Mouse (Mus musculus): ENCODE results near the gene Arhgap32. TPM values are rescaled to one million over a fixed set of nuclear protein-coding genes. Genes with fewer than 3 reads are reported as not detected.
A peak's percentile ranks its signal among the peaks of the same experiment; 100 is the strongest.

Arhgap32 gene
- polyA plus RNA-seq, 1 experiment from 2014 or later: 8.8 TPM

DNA sequence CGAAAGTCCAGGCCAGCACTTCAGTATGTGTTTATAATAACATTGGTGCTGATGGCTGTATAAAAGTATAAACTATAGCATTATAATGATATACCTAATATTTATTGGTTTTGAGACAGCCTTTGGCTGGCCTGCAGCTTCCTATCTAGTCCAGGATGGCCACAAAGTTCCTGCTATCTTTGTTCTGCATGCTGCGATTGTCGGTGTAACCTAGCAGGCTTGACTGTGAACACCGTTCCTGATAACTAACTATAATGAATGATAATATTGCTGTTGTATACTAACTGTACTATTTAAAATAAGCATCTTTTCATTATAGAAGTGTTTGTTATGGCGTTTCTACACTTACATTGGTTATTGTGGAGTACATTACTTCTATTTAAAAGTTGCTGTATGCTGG, 124.5 kb downstream of the Arhgap32 start:
- DNase-seq (ENCODE audit: low spot score): no peak
- Histone ChIP-seq H3K9me3 (ENCODE audit: control insufficient read depth, low read length) (no peaks in the 10 kb centered on the region), H3K4me1 (replicated peaks; ENCODE audit: control insufficient read depth, insufficient read depth) (no peaks in the 10 kb centered on the region)

DNA sequence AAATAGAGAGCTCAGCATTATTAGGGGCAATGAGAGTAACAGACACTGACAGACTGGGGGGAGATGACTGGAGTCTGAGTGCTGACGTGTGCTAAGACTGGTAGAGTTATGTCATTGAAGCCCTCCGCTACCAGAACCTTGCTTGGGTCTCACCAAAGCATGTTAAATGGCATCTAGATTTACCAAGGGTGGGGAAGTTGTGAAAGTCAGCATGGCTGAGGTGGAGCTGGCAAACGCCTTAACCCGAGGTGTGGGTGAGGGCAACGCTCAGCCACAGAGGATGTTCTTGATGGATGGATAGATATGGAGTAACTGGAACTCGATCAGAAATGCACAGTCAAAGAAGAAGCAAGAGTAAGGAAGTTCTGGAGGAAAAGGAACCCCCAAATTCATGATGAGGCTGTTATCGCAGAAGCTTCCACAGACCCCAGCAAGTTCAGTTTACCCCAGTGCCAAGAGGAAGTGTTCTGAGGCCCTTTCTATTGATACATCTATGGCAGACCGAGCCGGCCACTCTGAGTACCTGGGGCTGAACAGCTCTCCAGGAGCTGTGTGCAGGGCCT, 125.8 kb downstream of the Arhgap32 start:
- Histone ChIP-seq H3K9ac (ENCODE audit: low read length) (no peak overlapping the region), H3K36me3 (ENCODE audit: control insufficient read depth, insufficient read depth, low read length) (peaks cover 2% of the 10 kb centered on the region; the same call in 1 of the 2 replicates), H3K4me3 (ENCODE audit: low read depth, low read length) (no peak overlapping the region), H3K4me1 (replicated peaks; ENCODE audit: control insufficient read depth, insufficient read depth) (no peaks in the 10 kb centered on the region), H3K27ac (replicated peaks) (peak overlapping the region; percentile 64), H3K27me3 (ENCODE audit: control insufficient read depth, insufficient read depth, low read length) (no peaks in the 10 kb centered on the region), H3K4me2 (replicated peaks; ENCODE audit: low read depth) (no peak overlapping the region), H3K9me3 (ENCODE audit: control insufficient read depth, low read length) (no peaks in the 10 kb centered on the region)
- DNase-seq (ENCODE audit: low spot score): no peak
- no peak for ATAC-seq (ENCODE audit: low FRiP score, low TSS enrichment)
- TF ChIP-seq EP300 (optimal IDR thresholded peaks at IDR 0.05): no peak
- no peak for TF ChIP-seq CTCF (IDR thresholded peaks at IDR 0.05; ENCODE audit: low read depth)
- 69% methylated on average over 9 of the region's 9 CpGs for WGBS

More for the DNA sequence above, 124.5 kb downstream of the Arhgap32 start:
- ATAC-seq (ENCODE audit: low FRiP score, low TSS enrichment): no peak
- Histone ChIP-seq H3K27ac (replicated peaks) (no peak overlapping the region), H3K27me3 (ENCODE audit: control insufficient read depth, insufficient read depth, low read length) (no peaks in the 10 kb centered on the region), H3K4me3 (ENCODE audit: low read depth, low read length) (no peak overlapping the region), H3K9ac (ENCODE audit: low read length) (no peak overlapping the region), H3K36me3 (ENCODE audit: control insufficient read depth, insufficient read depth, low read length) (no peaks in the 10 kb centered on the region), H3K4me2 (replicated peaks; ENCODE audit: low read depth) (no peak overlapping the region)
- TF ChIP-seq EP300 (optimal IDR thresholded peaks at IDR 0.05) (no peak), CTCF (IDR thresholded peaks at IDR 0.05; ENCODE audit: low read depth) (no peak)
- WGBS: 87% methylated on average over 5 of the region's 5 CpGs

DNA sequence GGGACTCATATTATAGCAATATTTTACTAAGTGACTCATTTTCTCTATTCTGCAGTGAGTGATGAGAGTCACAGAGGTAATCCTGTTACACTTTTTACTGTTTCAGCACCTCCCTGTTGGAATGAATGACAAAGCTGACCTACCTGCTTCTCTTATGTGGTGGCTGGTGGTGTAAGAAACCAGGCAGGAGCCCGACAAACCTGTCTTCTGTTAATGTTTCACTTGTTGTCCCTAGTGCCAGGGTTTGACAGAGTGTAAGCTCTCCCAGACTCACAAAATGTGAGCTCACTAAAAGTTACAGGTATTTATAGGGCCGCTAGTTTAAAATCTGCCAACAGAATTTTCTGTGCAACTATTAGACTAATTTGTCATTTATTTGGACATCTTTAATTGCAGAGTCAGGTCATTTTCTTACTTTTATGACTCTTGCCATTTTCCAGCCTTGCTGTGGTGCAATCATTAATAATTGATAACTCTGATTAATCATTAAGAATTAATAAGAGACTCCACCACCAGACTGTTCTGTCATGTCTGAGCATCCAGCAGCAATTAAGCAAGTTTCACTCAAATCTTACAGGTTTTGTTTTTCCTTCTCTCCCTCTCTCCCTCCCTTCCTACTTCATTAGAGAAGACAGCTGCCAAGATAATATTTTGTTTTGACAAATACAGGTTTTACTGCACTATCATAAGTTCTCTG, 127.1 kb downstream of the Arhgap32 start:
- no peaks in the 10 kb centered on the region for H3K4me1 ChIP-seq (replicated peaks; ENCODE audit: control insufficient read depth, insufficient read depth)
- peak; percentile 59 for DNase-seq (ENCODE audit: low spot score)
- no peak overlapping the region for H3K27ac ChIP-seq (replicated peaks)
- H3K27me3 ChIP-seq (ENCODE audit: control insufficient read depth, insufficient read depth, low read length): no peaks in the 10 kb centered on the region
- H3K4me2 ChIP-seq (replicated peaks; ENCODE audit: low read depth): no peak overlapping the region
- peak; percentile 74 for ATAC-seq (ENCODE audit: low FRiP score, low TSS enrichment)
- H3K4me3 ChIP-seq (ENCODE audit: low read depth, low read length): no peak overlapping the region
- 42% methylated on average over 2 of the region's 2 CpGs for WGBS
- TF ChIP-seq EP300 (optimal IDR thresholded peaks at IDR 0.05): peak; percentile 20
- TF ChIP-seq CTCF (IDR thresholded peaks at IDR 0.05; ENCODE audit: low read depth): no peak
- H3K9ac ChIP-seq (ENCODE audit: low read length): no peak overlapping the region
- peaks cover 6% of the 10 kb centered on the region; the same call in 1 of the 2 replicates for H3K36me3 ChIP-seq (ENCODE audit: control insufficient read depth, insufficient read depth, low read length)
- H3K9me3 ChIP-seq (ENCODE audit: control insufficient read depth, low read length): no peaks in the 10 kb centered on the region

DNA sequence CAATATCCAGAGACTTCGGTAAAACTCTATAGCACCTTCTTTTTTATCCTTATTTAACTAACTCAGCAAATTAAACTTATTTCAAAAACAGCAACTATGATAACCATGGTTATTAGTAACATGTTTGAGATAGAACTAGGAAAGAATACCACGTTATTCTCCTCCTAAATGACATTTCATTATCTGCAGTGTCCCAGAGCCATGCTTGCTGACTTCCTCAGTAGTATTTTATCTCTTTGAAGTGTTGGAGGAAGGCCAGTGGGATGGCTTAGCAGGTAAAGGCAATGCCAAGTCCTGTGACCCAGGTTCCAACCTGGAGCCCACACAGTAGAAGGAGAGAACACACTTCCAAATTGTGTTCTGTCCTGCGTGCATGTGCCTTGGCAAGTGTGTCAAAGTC, 129.3 kb downstream of the Arhgap32 start:
- no peak for TF ChIP-seq CTCF (IDR thresholded peaks at IDR 0.05; ENCODE audit: low read depth)
- no peak for TF ChIP-seq EP300 (optimal IDR thresholded peaks at IDR 0.05)
- H3K4me1 ChIP-seq (replicated peaks; ENCODE audit: control insufficient read depth, insufficient read depth): no peaks in the 10 kb centered on the region
- 84% methylated on average over 3 of the region's 3 CpGs for WGBS
- H3K36me3 ChIP-seq (ENCODE audit: control insufficient read depth, insufficient read depth, low read length): peaks cover 12% of the 10 kb centered on the region; the same call in 1 of the 2 replicates
- no peak overlapping the region for H3K4me2 ChIP-seq (replicated peaks; ENCODE audit: low read depth)
- DNase-seq (ENCODE audit: low spot score) (no peak), ATAC-seq (ENCODE audit: low FRiP score, low TSS enrichment) (no peak)
- H3K27ac ChIP-seq (replicated peaks): no peak overlapping the region
- H3K9me3 ChIP-seq (ENCODE audit: control insufficient read depth, low read length): no peaks in the 10 kb centered on the region
- H3K9ac ChIP-seq (ENCODE audit: low read length): no peak overlapping the region
- H3K4me3 ChIP-seq (ENCODE audit: low read depth, low read length): no peak overlapping the region
- no peaks in the 10 kb centered on the region for H3K27me3 ChIP-seq (ENCODE audit: control insufficient read depth, insufficient read depth, low read length)

DNA sequence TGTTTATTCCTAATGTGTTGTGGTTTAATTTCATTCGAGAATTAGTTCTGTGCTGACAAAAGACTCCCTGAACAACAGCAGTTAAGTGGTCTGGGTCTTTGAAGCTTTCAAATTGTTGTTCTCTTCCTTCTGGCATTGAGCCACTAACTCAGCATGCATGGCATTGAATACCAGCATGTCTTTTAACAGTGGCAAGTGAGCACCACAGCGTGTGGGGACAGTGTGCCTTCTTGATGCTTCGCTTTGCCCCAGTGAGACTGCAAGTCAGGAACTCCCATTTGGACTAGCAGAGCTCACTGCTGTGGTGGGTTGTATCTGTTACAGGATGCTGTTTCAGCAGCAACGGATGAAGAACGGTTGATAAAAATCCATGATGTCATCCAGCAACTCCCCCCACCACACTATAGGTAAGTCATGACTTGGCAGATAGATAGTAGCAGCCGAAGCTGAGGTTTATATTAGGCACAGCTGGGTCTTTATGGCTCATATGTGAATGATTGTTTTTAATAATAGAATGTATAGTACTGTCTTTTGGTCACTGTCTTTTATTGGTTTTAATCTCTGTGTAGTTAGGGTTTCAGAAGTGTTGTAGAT, 130.3 kb downstream of the Arhgap32 start:
- H3K9ac ChIP-seq (ENCODE audit: low read length): no peak overlapping the region
- H3K4me3 ChIP-seq (ENCODE audit: low read depth, low read length): no peak overlapping the region
- peaks cover 17% of the 10 kb centered on the region; the same call in 1 of the 2 replicates for H3K36me3 ChIP-seq (ENCODE audit: control insufficient read depth, insufficient read depth, low read length)
- no peak overlapping the region for H3K27ac ChIP-seq (replicated peaks)
- H3K4me2 ChIP-seq (replicated peaks; ENCODE audit: low read depth): no peak overlapping the region
- no peak for DNase-seq (ENCODE audit: low spot score)
- TF ChIP-seq EP300 (optimal IDR thresholded peaks at IDR 0.05): no peak
- TF ChIP-seq CTCF (IDR thresholded peaks at IDR 0.05; ENCODE audit: low read depth): no peak
- no peaks in the 10 kb centered on the region for H3K4me1 ChIP-seq (replicated peaks; ENCODE audit: control insufficient read depth, insufficient read depth)
- ATAC-seq (ENCODE audit: low FRiP score, low TSS enrichment): no peak
- H3K9me3 ChIP-seq (ENCODE audit: control insufficient read depth, low read length): no peaks in the 10 kb centered on the region
- WGBS: 60% methylated on average over 6 of the region's 6 CpGs
- no peaks in the 10 kb centered on the region for H3K27me3 ChIP-seq (ENCODE audit: control insufficient read depth, insufficient read depth, low read length)

DNA sequence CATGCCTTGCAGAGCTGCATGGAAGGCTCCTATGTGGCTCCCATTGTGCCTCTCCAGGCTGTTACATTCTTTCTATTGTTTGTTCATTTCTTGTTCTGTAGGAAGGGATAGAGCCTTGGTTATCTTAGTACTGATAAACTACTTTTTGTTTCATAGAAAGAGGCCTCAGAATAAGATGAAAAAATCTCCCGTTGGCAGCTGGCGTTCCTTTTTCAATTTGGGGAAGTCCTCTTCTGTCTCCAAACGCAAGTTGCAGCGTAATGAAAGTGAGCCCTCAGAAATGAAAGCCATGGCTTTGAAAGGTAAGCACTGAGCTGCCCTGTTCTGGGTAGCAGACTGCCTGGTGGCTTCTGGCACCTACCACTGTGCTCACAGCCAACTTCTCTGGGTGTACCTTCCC, 134.6 kb downstream of the Arhgap32 start:
- no peak overlapping the region for H3K4me3 ChIP-seq (ENCODE audit: low read depth, low read length)
- no peak for DNase-seq (ENCODE audit: low spot score)
- no peaks in the 10 kb centered on the region for H3K9me3 ChIP-seq (ENCODE audit: control insufficient read depth, low read length)
- peaks cover 19% of the 10 kb centered on the region; the same call in 1 of the 2 replicates for H3K36me3 ChIP-seq (ENCODE audit: control insufficient read depth, insufficient read depth, low read length)
- no peaks in the 10 kb centered on the region for H3K27me3 ChIP-seq (ENCODE audit: control insufficient read depth, insufficient read depth, low read length)
- ATAC-seq (ENCODE audit: low FRiP score, low TSS enrichment): no peak
- H3K9ac ChIP-seq (ENCODE audit: low read length): no peak overlapping the region
- TF ChIP-seq EP300 (optimal IDR thresholded peaks at IDR 0.05) (no peak), CTCF (IDR thresholded peaks at IDR 0.05; ENCODE audit: low read depth) (no peak)
- H3K4me1 ChIP-seq (replicated peaks; ENCODE audit: control insufficient read depth, insufficient read depth): no peaks in the 10 kb centered on the region
- 71% methylated on average over 4 of the region's 4 CpGs for WGBS
- H3K4me2 ChIP-seq (replicated peaks; ENCODE audit: low read depth): no peak overlapping the region
- H3K27ac ChIP-seq (replicated peaks): no peak overlapping the region
